Mouse (Mus musculus): ENCODE results near the gene Phf24.
"Not testable (repeated sequence)": the region's sequence is repeated elsewhere in the genome, so short reads cannot be mapped to it uniquely, and the experiment has no call there.

Gene Phf24

GRCm38 (mm10) chr4:42951206-42952195, 35.0 kb downstream of the Phf24 start:
- DNase-seq = peak in 1 of 2 experiments; percentile 37

- DNase-seq = peak in 1 of 2 experiments; percentile 36
Measured at GRCm38 (mm10) chr4:42952563-42952962, 36.1 kb downstream of the Phf24 start.

GRCm38 (mm10) chr4:42953435-42954094, 37.1 kb downstream of the Phf24 start:
- DNase-seq = peak; percentile 90 to 91

GRCm38 (mm10) chr4:42954297-42954696, 37.8 kb downstream of the Phf24 start:
- peak; percentile 93 to 96 for DNase-seq

GRCm38 (mm10) chr4:42955200-42955599, 38.7 kb downstream of the Phf24 start:
- DNase-seq = no peak

GRCm38 (mm10) chr4:42956581-42956980, 40.1 kb downstream of the Phf24 start:
- DNase-seq = no peak

GRCm38 (mm10) chr4:42957306-42957705, 40.8 kb downstream of the Phf24 start:
- DNase-seq = no peak

- DNase-seq = no peak
Measured at GRCm38 (mm10) chr4:42957979-42958378, 41.5 kb downstream of the Phf24 start.

- DNase-seq = no peak
Measured at GRCm38 (mm10) chr4:42958942-42959341, 42.5 kb downstream of the Phf24 start.

GRCm38 (mm10) chr4:42959382-42959781, 42.9 kb downstream of the Phf24 start:
- DNase-seq = peak; percentile 52

- DNase-seq = peak; percentile 82 to 83
Measured at GRCm38 (mm10) chr4:42961592-42961991, 45.1 kb downstream of the Phf24 start.

GRCm38 (mm10) chr4:42963480-42963879, 47.0 kb downstream of the Phf24 start:
- DNase-seq = peak in 1 of 2 experiments; percentile 61

GRCm38 (mm10) chr4:42965039-42965719, 48.7 kb downstream of the Phf24 start:
- DNase-seq = peak; percentile 65 to 78

GRCm38 (mm10) chr4:42969304-42969703, 52.8 kb downstream of the Phf24 start, which contains the start of gene 1700022I11Rik:
1700022I11Rik (plus strand) TSS chr4:42969604.
- no peak for DNase-seq

- no peak for DNase-seq
Measured at GRCm38 (mm10) chr4:42972952-42973351, 56.5 kb downstream of the Phf24 start.

GRCm38 (mm10) chr4:42973868-42974267, 57.4 kb downstream of the Phf24 start:
- DNase-seq = no peak

- DNase-seq = no peak
Measured at GRCm38 (mm10) chr4:42978062-42978461, 61.6 kb downstream of the Phf24 start.

GRCm38 (mm10) chr4:42980467-42980866, 64.0 kb downstream of the Phf24 start:
- not testable (repeated sequence) for DNase-seq

- no peak for DNase-seq
Measured at GRCm38 (mm10) chr4:42988296-42988695, 71.8 kb downstream of the Phf24 start.

Measured in cerebellum, postnatal 10 days (tissue).